Mouse (Mus musculus) thymus, adult 2 months (tissue): ENCODE results near the gene Tacc3.

Experiments used
- CTCF ChIP-seq: fragments of 200-500 bp; IDR thresholded peaks from 2 replicates; pipeline ENCODE4 v1.5.1; 2012; ENCODE audit warnings: mild to moderate bottlenecking, control low read depth, low read length, moderate library complexity, borderline replicate concordance; ENCODE audit not compliant: control insufficient read depth, poor library complexity, insufficient read depth; ENCODE audit errors: extremely low read depth
- POLR2A ChIP-seq: fragments of 200-500 bp; IDR thresholded peaks from 2 replicates; pipeline ENCODE4 v1.6.1; 2012; ENCODE audit warnings: mild to moderate bottlenecking, low read length, control low read depth, moderate library complexity; ENCODE audit not compliant: control insufficient read depth, poor library complexity, insufficient read depth; ENCODE audit errors: extremely low read depth

DNA sequence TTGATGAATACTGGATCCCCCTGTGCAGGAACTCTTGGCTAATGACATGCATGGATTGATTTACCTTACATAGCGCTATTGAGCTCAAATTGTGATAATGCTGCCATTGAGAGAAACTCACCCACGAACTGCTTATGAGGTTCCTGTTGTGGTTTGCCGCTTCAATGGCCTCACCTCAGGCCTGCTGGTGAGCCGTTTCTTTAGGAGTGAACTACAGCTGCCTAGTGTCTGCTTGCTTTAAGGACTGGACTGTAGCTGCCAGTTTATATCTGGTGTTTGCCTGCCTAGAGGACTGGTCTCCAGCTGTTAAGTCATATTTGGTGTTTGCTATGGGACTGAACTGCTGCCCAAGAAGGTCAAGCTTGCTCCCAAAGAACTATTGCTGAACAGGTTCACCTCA lies 25.0 kb downstream of the Tacc3 start:
- no peak for TF ChIP-seq POLR2A
- no peak for TF ChIP-seq CTCF
